Mouse (Mus musculus) left cerebral cortex, postnatal 36 days (tissue): Measurements from ENCODE around the gene Tcte2. TPM values are rescaled to one million over a fixed set of nuclear protein-coding genes. Genes with fewer than 3 reads are reported as not detected.
A peak's percentile ranks its signal among the peaks of the same experiment; 100 is the strongest.
"Not testable (repeated sequence)": the region's sequence is repeated elsewhere in the genome, so short reads cannot be mapped to it uniquely, and the experiment has no call there.

Source experiments
- DNase-seq, 2 experiments: peaks; one replicate each; pipeline ENCODE4 v3.0.0; 2021 to 2022; ENCODE audit warnings: low spot score in 2 of 2, mixed read lengths in 1 of 2
- intact Hi-C: fragments of 180-260 bp; cut with DNase I; formaldehyde crosslinking; loops from one replicate; pipeline ENCODE4 v1.15.1; 2025
- total RNA-seq, 2 experiments: library from RNA; stranded (reverse); gene quantifications; 2 replicates each; pipeline ENCODE4 v1.2.3; 2021

Gene Tcte2
- total RNA-seq, 2 experiments from 2014 or later, result 17.8 to 21.6 TPM

GRCm38 (mm10) chr17:13695881-13696280 lies 65.7 kb downstream of the Tcte2 start:
- intact Hi-C loops, result no loop called here
- DNase-seq, result no peak

- intact Hi-C loops, result no loop called here
- no peak for DNase-seq
Observed at GRCm38 (mm10) chr17:13695211-13695610, 66.4 kb downstream of the Tcte2 start.

DNA sequence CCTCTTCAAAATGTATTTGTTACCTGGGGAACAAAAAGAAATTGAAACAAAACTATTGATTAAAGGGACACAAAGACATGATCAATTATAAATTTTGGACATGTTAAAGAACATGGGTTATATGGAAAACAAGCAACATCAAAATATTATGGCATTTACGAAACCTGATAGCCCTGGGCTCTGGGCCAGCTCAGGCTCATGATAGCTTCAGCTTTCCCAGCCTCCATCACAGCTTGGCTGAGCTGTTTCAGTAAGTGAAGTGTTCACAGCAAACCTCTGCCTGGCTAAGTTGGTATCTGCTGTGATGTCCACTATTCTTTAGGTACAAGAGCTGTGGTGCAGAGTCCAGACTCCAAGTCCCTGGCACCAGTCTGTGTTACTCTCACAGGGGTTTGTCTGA lies 67.4 kb downstream of the Tcte2 start:
- intact Hi-C loops, result no loop called here
- no peak for DNase-seq

DNA sequence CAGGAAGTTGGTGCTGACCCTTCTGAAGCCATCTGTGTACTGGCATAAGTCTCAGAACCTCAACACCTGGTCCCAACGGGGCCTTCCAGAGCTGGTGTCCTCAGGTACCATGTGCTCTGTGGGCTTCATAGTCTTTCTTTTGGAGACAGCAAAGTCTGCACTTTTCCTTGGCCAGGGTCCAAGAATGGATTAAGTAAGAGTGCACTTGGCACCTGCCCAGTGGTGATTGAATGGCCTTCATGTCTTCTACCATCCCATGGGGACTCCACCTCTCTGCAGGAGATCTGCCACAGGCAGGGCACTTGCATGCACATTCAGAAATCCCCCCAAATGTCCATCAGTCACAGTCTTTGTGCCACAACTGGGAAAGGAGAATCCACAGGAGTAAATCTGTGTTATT lies 74.0 kb downstream of the Tcte2 start:
- intact Hi-C loops, result loop anchor here (5.0 kb wide), 1 partner anchor 50 kb away; no protein-coding TSS in a partner anchor
- DNase-seq, result no peak

DNA sequence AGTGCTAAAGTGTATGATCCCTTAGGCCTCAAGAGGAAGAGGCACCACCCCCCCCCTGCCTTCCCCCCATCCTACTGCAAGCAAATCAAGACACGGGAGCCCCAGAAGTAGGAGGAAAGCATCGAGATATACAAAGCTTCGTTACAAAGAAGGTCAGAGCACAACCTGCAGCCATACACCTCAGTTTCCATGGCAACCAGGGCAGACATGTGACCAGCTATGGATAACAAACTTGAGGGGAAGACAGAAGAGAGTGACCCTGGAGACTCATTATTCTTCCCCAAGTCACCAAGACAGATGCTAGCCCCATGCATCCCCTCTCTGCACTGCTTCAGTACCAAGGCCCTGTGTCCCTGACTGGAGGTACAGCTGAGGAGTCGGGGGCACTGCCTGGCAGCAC lies 74.5 kb downstream of the Tcte2 start:
- no peak for DNase-seq
- intact Hi-C loops, result loop anchor here (5.0 kb wide), 1 partner anchor 50 kb away; no protein-coding TSS in a partner anchor

- intact Hi-C loops, result loop anchor here (5.0 kb wide), 1 partner anchor 52 kb away; no protein-coding TSS in a partner anchor
Observed at GRCm38 (mm10) chr17:13685621-13686020, 76.0 kb downstream of the Tcte2 start.

GRCm38 (mm10) chr17:13684256-13684655 lies 77.4 kb downstream of the Tcte2 start:
- intact Hi-C loops, result loop anchor here (5.0 kb wide), 2 partner anchors 73 to 148 kb away; no protein-coding TSS in a partner anchor
- no peak for DNase-seq

More at GRCm38 (mm10) chr17:13685621-13686020, 76.0 kb downstream of the Tcte2 start:
- no peak for DNase-seq

DNA sequence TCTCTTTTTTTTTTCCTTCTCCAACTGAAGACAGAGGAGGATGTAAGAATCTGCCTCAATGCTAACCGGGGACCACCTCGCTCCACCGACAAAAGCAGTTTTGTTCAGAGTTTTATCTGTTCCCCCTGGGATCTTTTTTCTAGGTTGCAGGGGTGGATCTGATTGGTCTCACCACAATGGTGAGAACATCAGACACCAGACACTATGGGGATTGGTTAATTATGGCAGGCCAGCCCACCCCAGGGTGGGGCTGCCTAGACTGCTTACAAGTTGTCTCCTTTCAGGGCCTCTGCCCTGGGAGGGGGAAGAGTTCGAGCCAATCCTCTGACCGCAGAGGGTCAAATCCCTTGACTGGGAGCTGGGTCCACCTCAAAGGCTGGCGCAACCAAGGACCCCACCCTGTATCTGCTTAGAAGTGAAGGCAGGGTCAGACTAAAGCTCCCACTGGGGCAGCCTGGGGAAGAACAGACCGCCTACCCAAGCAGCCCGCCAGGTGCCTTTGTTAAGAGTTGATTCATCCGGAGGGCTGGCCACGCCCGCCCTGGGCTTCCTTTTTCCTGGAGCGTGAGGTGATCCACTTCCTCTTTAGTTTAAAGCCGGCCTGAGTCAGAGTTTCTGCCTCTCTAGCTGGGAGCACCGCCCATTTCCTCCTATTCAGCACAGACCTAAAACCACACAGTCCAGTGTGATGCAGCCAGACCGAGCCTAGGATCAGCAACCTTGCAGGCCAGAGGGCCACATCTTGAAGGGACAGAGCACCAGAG lies 78.0 kb downstream of the Tcte2 start:
- peak in 1 of 2 experiments; percentile 39 for DNase-seq
- intact Hi-C loops, result loop anchor here (5.0 kb wide), 2 partner anchors 74 to 149 kb away; no protein-coding TSS in a partner anchor

DNA sequence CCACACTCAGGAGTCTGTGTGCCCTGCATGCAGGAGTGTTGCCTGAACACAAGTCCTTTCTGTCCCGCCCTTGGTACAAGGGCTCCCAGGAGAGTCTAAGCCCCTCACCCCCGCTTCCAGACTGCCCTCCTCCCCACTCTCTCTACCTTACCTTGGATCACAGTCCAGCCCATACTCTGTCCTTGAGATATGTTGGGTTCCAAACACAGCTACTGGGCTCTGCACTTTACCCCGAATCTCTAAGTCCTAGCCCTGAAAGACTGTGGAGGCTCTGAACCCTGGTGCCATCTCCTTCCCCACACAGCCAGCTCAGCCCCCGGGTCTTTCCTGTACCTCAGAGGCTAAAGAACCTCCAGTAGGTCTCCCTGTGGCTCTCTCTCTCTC lies 78.6 kb downstream of the Tcte2 start:
- no peak for DNase-seq
- intact Hi-C loops, result loop anchor here (5.0 kb wide), 2 partner anchors 74 to 149 kb away; no protein-coding TSS in a partner anchor

GRCm38 (mm10) chr17:13682378-13683026 lies 79.1 kb downstream of the Tcte2 start:
- DNase-seq, result no peak
- intact Hi-C loops, result loop anchor here (5.0 kb wide), 2 partner anchors 75 to 150 kb away; no protein-coding TSS in a partner anchor

DNA sequence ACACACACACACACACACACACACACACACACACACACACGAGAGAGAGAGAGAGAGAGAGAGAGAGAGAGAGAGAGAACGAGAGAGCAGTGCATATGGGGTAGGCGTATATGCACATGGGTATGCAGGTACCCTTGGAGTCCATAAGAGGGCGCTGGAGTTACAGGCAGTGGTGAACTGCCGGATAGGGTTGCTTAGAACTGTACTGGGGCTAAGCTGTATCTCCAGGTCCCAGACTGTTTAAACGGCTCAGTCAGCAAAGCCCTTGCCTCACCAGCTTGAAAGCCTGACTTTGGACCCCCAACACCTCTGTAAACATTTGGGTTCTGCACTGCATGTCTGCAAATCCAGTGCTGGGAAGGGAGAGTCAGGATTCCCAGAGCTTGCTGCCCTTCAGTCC lies 79.9 kb downstream of the Tcte2 start:
- intact Hi-C loops, result loop anchor here (5.0 kb wide), 2 partner anchors 76 to 151 kb away; no protein-coding TSS in a partner anchor
- DNase-seq, result no peak

- intact Hi-C loops, result loop anchor here (5.0 kb wide), 2 partner anchors 76 to 151 kb away; no protein-coding TSS in a partner anchor
- DNase-seq, result peak; percentile 44 to 48
Observed at GRCm38 (mm10) chr17:13681126-13681525, 80.5 kb downstream of the Tcte2 start.

DNA sequence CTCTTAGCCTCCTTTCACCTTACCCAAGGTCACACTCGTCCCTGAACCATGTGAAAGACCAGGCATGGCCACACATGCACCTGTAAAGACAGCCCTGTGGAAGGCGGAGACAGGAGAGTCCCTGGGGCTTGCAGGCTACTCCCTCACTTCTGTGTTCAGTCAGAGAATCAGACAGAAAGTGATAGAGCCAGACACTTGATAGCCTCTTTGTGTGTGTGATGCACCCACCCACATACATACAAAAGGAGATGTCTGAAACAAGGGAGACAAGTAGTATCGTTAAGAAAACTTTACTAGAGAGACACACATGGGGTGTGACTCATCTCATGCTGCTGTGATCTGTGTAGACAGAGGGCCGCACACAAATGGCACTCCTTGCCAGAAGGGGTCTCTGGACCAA lies 81.3 kb downstream of the Tcte2 start:
- DNase-seq, result no peak
- intact Hi-C loops, result loop anchor here (5.0 kb wide), 2 partner anchors 77 to 152 kb away; no protein-coding TSS in a partner anchor

- DNase-seq, result no peak
- intact Hi-C loops, result loop anchor here (5.0 kb wide), 3 partner anchors 78 to 153 kb away; no protein-coding TSS in a partner anchor
Observed at GRCm38 (mm10) chr17:13679725-13680124, 81.9 kb downstream of the Tcte2 start.

DNA sequence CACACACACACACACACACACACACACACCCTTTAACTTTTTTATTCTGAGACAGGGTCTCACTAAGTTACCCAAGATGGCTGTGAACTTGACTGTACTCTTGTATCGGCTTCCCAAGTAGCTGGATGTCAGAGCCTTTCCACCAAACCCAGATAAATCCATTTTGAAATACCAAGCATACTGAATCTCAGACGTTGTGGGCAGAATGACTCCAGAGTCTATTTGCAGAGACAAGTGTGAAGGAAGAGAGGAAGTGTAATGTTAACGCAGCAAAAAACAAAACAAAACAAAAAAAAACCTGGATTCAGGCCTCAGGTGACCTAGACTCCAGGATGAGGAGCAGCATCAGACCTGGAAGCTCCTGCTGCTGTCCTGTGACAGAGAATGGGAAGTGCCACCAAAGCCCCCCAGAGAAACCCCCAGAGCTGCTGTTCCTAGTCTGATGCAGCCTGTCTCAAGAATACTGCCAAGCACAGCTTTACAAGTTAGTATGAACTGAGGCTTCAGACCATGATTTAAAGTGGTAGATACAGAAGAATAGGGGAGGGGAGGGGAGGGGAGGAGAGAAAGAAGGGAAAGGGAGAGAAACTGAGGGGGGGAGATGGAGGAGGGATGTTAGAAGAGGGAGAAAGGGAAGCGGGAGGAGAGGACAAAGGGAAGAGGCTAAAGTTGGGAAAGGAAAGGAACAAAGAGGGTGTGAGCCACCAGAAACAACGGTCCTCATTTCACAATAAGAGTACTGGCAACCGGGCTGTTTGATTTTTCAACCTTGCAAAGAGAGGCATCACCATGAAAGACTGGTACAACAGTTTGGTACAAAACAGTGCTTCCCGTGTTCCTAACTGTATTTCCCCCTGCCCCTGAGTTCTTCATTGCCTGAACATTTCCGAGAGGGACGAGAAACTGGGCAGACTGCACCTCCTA lies 84.1 kb downstream of the Tcte2 start:
- intact Hi-C loops, result loop anchor here (5.0 kb wide), 1 partner anchor 110 kb away; no protein-coding TSS in a partner anchor
- no peak for DNase-seq

GRCm38 (mm10) chr17:13676099-13676498 lies 85.5 kb downstream of the Tcte2 start:
- intact Hi-C loops, result loop anchor here (5.0 kb wide), 1 partner anchor 109 kb away; no protein-coding TSS in a partner anchor

GRCm38 (mm10) chr17:13675630-13676029 lies 86.0 kb downstream of the Tcte2 start:
- intact Hi-C loops, result loop anchor here (5.0 kb wide), 1 partner anchor 108 kb away; no protein-coding TSS in a partner anchor
- DNase-seq, result no peak

More at GRCm38 (mm10) chr17:13676099-13676498, 85.5 kb downstream of the Tcte2 start:
- DNase-seq, result not testable (repeated sequence)

GRCm38 (mm10) chr17:13674695-13675306 lies 86.8 kb downstream of the Tcte2 start:
- no peak for DNase-seq
- intact Hi-C loops, result loop anchor here (5.0 kb wide), 1 partner anchor 108 kb away; no protein-coding TSS in a partner anchor
